Mouse (Mus musculus): ENCODE data around the gene Gm7879. TPM values are rescaled to one million over a fixed set of nuclear protein-coding genes. Genes with fewer than 3 reads are reported as not detected.
A peak's percentile ranks its signal among the peaks of the same experiment; 100 is the strongest.

The Gm7879 gene
- polyA plus RNA-seq, 1 experiment = 0.47 TPM

- TF ChIP-seq CTCF (conservative IDR thresholded peaks at IDR 0.05; ENCODE audit: insufficient read depth, insufficient read length, low read depth, low read length) = no peak
- TF ChIP-seq POLR2A (IDR thresholded peaks at IDR 0.05; ENCODE audit: low read depth, low read length) = no peak
- Histone ChIP-seq H3K36me3 (ENCODE audit: control insufficient read depth, insufficient read depth, low read length) (no peaks in the 10 kb centered on the region), H3K27me3 (replicated peaks; ENCODE audit: control insufficient read depth, insufficient read depth, low read length) (no peaks in the 10 kb centered on the region), H3K4me1 (ENCODE audit: control insufficient read depth, insufficient read depth, low read length) (no peaks in the 10 kb centered on the region), H3K4me3 (ENCODE audit: insufficient read depth, low read depth, low read length) (peak overlapping the region; percentile 9), H3K27ac (ENCODE audit: insufficient read depth, low read depth, low read length) (peak overlapping the region; percentile 31; the same call in 1 of the 2 replicates)
- peak; percentile 87 for DNase-seq
- 7% methylated on average over 27 of the region's 27 CpGs for WGBS
Measured at GRCm38 (mm10) chr5:43948111-43948743, 35.3 kb downstream of the Gm7879 start.

- WGBS = 15% methylated on average over 8 of the region's 8 CpGs
- TF ChIP-seq CTCF (conservative IDR thresholded peaks at IDR 0.05; ENCODE audit: insufficient read depth, insufficient read length, low read depth, low read length) (no peak), POLR2A (IDR thresholded peaks at IDR 0.05; ENCODE audit: low read depth, low read length) (no peak)
- peak overlapping the region; percentile 9; the same call in 1 of the 2 replicates for H3K4me3 ChIP-seq (ENCODE audit: insufficient read depth, low read depth, low read length)
- peak; percentile 27 for DNase-seq
- H3K27me3 ChIP-seq (replicated peaks; ENCODE audit: control insufficient read depth, insufficient read depth, low read length) = no peaks in the 10 kb centered on the region
- H3K27ac ChIP-seq (ENCODE audit: insufficient read depth, low read depth, low read length) = peak overlapping the region; percentile 64
- no peaks in the 10 kb centered on the region for H3K4me1 ChIP-seq (ENCODE audit: control insufficient read depth, insufficient read depth, low read length)
- no peaks in the 10 kb centered on the region for H3K36me3 ChIP-seq (ENCODE audit: control insufficient read depth, insufficient read depth, low read length)
Measured at GRCm38 (mm10) chr5:43948748-43949275, 35.9 kb downstream of the Gm7879 start.

GRCm38 (mm10) chr5:43953241-43953640 is 40.3 kb downstream of the Gm7879 start:
- Histone ChIP-seq H3K27ac (ENCODE audit: insufficient read depth, low read depth, low read length) (no peak overlapping the region), H3K36me3 (ENCODE audit: control insufficient read depth, insufficient read depth, low read length) (no peaks in the 10 kb centered on the region), H3K4me1 (ENCODE audit: control insufficient read depth, insufficient read depth, low read length) (no peaks in the 10 kb centered on the region), H3K4me3 (ENCODE audit: insufficient read depth, low read depth, low read length) (no peak overlapping the region), H3K27me3 (replicated peaks; ENCODE audit: control insufficient read depth, insufficient read depth, low read length) (no peaks in the 10 kb centered on the region)
- TF ChIP-seq POLR2A (IDR thresholded peaks at IDR 0.05; ENCODE audit: low read depth, low read length) (no peak), CTCF (conservative IDR thresholded peaks at IDR 0.05; ENCODE audit: insufficient read depth, insufficient read length, low read depth, low read length) (no peak)
- 61% methylated on average over 1 of the region's 1 CpGs for WGBS
- DNase-seq = no peak

- H3K4me1 ChIP-seq (ENCODE audit: control insufficient read depth, insufficient read depth, low read length) = no peaks in the 10 kb centered on the region
- H3K36me3 ChIP-seq (ENCODE audit: control insufficient read depth, insufficient read depth, low read length) = no peaks in the 10 kb centered on the region
- WGBS = 74% methylated on average over 3 of the region's 3 CpGs
- DNase-seq = no peak
- no peak overlapping the region for H3K27ac ChIP-seq (ENCODE audit: insufficient read depth, low read depth, low read length)
- no peak overlapping the region for H3K4me3 ChIP-seq (ENCODE audit: insufficient read depth, low read depth, low read length)
- TF ChIP-seq CTCF (conservative IDR thresholded peaks at IDR 0.05; ENCODE audit: insufficient read depth, insufficient read length, low read depth, low read length) = no peak
- no peak for TF ChIP-seq POLR2A (IDR thresholded peaks at IDR 0.05; ENCODE audit: low read depth, low read length)
- H3K27me3 ChIP-seq (replicated peaks; ENCODE audit: control insufficient read depth, insufficient read depth, low read length) = no peaks in the 10 kb centered on the region
Measured at GRCm38 (mm10) chr5:43959884-43960440, 47.0 kb downstream of the Gm7879 start.

GRCm38 (mm10) chr5:43961056-43961455 is 48.1 kb downstream of the Gm7879 start:
- H3K4me3 ChIP-seq (ENCODE audit: insufficient read depth, low read depth, low read length) = no peak overlapping the region
- DNase-seq = no peak
- no peak overlapping the region for H3K27ac ChIP-seq (ENCODE audit: insufficient read depth, low read depth, low read length)
- H3K36me3 ChIP-seq (ENCODE audit: control insufficient read depth, insufficient read depth, low read length) = no peaks in the 10 kb centered on the region
- no peaks in the 10 kb centered on the region for H3K27me3 ChIP-seq (replicated peaks; ENCODE audit: control insufficient read depth, insufficient read depth, low read length)
- no peaks in the 10 kb centered on the region for H3K4me1 ChIP-seq (ENCODE audit: control insufficient read depth, insufficient read depth, low read length)
- WGBS = 96% methylated on average over 3 of the region's 3 CpGs
- TF ChIP-seq POLR2A (IDR thresholded peaks at IDR 0.05; ENCODE audit: low read depth, low read length) = no peak
- no peak for TF ChIP-seq CTCF (conservative IDR thresholded peaks at IDR 0.05; ENCODE audit: insufficient read depth, insufficient read length, low read depth, low read length)

Other genes starting within 250 kb of the Gm7879 start
- 10.7 and 11.5 TPM in 2 replicates for gene Bst1, start 94.3 kb upstream of the Gm7879 start, polyA plus RNA-seq (2012; rRNA removed)
- gene Fbxl5, start 91.5 kb upstream of the Gm7879 start, polyA plus RNA-seq (2012; rRNA removed) = 28.0 and 32.5 TPM in 2 replicates
- 6.1 and 7.9 TPM in 2 replicates for gene Cd38, start 44.6 kb upstream of the Gm7879 start, polyA plus RNA-seq (2012; rRNA removed)
- gene Fgfbp1, start 68.6 kb downstream of the Gm7879 start, polyA plus RNA-seq (2012; rRNA removed) = 3.7 and 4.5 TPM in 2 replicates
- gene Prom1, start 188.9 kb downstream of the Gm7879 start, polyA plus RNA-seq (2012; rRNA removed) = 53.6 and 67.6 TPM in 2 replicates

Measured in kidney, adult 2 months (tissue).